Mouse (Mus musculus): ENCODE results near the gene Ankib1. TPM values are rescaled to one million over a fixed set of nuclear protein-coding genes. Genes with fewer than 3 reads are reported as not detected.
"Not testable (repeated sequence)": the region's sequence is repeated elsewhere in the genome, so short reads cannot be mapped to it uniquely, and the experiment has no call there.

Ankib1 gene
- total RNA-seq, 4 experiments from 2014 or later: 19.1 to 25.8 (median 23.2) TPM

DNA sequence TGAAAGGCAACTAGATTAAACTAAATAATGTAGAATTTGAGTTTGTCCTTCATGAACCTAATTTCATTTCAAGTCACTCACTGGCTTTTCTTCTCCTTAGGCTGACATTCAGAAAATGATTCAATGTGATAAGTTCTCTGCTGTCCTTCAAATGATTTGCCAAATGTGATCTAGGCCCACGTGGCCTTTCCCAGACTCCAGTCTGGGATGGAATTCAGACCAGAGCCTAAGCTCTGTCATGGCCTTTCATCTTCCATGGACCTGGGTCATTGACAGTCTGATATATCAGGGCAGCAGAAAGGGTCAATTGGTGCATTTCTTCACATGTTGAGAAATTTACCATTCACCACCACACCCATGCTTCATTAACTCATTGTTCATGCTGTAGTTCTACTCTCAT lies 77.2 kb downstream of the Ankib1 start:
- DNase-seq (ENCODE audit: low spot score): no peak

GRCm38 (mm10) chr5:3723415-3723814 lies 79.3 kb downstream of the Ankib1 start:
- no peak for DNase-seq (ENCODE audit: low spot score)

DNA sequence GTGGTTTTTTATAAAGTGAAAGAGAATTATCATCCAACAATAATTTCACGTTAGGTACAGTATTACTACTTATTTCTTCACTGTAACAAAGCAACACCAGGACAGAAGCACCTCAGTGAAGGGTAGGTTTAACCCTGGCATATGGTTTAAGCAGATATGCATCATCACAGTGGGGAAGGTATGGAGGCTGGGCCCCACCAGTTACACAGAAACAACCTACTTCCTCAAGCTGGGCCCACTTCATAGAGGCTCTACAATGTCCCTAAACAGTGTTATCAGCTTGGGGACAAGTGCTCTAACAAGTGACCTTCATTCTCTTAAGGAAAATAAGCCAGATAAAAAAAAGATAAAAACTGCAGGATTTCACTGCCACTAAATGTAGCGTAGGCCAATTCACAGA lies 79.9 kb downstream of the Ankib1 start:
- DNase-seq (ENCODE audit: low spot score): no peak

- no peak for DNase-seq (ENCODE audit: low spot score)
Measured at GRCm38 (mm10) chr5:3719371-3719770, 83.4 kb downstream of the Ankib1 start.

DNA sequence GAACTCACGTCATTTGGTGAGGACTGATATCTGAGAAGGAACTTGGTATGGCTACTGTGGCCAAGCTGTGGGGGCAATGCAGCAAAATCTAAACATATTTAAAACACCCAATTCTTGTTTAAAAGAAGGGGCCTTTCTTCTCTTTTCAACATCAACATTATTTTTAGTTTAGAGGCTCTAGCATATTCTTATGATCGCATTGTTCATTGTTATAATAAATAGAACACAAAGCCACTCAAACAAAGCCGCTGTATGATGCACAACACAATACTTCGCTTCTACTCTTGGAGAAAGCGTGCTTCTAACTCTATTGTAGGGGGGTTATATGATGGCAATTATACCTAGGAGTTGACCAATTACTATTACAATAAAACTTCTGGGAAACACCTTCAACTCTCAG lies 86.9 kb downstream of the Ankib1 start:
- DNase-seq (ENCODE audit: low spot score): no peak

- no peak for DNase-seq (ENCODE audit: low spot score)
Measured at GRCm38 (mm10) chr5:3702180-3702579, 100.5 kb downstream of the Ankib1 start.

DNA sequence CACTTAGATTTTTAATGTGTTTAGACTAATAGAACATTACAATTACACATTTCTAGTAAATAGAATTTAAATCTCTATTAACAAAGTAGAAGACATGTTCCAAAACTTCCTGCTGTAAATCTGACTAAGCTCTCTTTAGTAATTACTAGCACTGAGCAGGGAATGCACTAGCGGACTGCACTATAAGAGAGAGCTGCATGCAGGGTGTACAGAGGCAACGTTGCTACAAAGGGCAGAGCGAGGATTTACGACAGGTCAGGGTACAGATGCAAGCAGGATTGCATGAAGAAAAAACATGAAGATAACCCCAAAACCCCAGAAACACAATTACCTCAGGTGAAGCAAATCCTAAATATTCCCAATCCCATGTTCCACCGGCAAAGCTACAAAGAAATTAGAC lies 102.7 kb downstream of the Ankib1 start:
- DNase-seq (ENCODE audit: low spot score): no peak

DNA sequence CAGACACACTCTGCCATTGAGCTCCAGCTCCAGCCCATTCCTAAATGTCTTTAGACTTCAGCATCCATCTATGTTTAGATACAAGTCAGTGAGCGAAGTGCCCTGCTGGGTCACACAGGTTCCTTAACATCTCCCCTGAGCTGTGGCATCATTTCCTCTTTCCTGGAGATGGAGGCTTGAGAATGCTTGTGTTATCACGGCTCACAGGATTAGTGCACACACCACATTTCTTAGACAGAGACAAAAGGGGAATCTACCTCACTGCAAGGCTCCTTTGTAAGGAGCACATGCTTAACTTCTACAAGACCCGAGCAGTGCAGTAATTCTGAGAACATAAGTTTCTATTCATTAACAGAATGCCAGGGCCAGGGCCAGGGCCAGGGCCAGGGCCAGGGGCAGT lies 106.7 kb downstream of the Ankib1 start:
- no peak for DNase-seq (ENCODE audit: low spot score)

DNA sequence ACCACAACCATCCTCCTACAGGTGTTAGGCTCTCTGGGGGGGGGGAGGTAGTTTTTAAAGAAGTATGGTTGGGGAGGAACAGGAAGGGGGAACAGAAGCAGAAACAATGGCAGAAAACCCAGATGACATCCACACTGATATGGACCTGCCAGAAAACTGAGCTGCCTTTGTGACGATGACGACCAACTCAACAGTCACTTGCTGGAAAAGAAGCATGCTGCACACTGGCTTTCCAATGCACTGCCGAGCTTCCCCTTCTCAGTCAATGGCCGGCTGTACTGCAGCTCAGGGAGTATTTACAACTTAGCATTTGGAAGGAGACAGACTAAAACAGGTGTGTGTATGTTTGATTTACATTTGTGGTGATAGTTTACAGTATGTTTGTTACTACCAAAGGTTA lies 107.5 kb downstream of the Ankib1 start:
- no peak for DNase-seq (ENCODE audit: low spot score)

DNA sequence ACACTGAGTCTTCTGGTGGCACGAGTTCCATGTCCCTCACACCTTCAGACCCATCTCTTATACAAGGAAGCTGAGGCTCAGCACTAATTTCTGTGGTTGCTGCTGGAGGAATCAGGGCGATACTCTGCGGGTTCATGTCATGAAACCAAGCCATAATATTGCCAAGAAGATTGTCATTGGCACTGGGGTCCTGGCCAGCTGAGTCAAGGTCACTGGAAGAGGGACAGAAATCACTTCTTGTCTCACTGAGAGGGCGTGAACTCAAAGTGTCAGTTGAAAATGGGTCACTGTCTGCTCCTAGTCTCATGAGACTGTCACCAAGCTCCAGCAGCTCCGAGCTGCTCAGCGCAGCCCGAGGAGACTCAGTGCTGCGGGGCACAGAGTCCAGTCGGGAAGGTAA lies 109.8 kb downstream of the Ankib1 start:
- DNase-seq (ENCODE audit: low spot score): no peak

DNA sequence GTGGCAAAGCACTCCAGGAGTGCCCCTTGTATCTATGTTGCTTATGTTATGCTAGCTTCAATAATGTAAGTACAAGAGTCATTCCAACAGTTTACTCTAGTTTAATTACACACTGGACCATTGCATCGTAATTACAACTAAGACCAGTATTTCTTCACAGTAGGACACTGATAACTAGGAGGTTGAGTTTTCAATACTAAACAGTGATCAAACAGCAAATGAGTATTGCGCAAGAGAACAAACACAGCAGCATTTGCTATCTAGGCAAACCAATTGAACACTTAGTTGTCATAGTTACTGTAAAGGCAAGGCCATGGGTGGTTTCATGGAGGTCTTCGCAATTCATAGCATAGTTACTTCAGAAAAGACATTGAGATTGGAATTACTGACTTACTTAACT lies 111.4 kb downstream of the Ankib1 start:
- DNase-seq (ENCODE audit: low spot score): no peak

- DNase-seq (ENCODE audit: low spot score): no peak
Measured at GRCm38 (mm10) chr5:3688298-3688697, 114.4 kb downstream of the Ankib1 start.

GRCm38 (mm10) chr5:3669938-3670554 lies 132.7 kb downstream of the Ankib1 start:
- DNase-seq (ENCODE audit: low spot score): no peak

GRCm38 (mm10) chr5:3666585-3666984 lies 136.1 kb downstream of the Ankib1 start:
- DNase-seq (ENCODE audit: low spot score): no peak

- DNase-seq (ENCODE audit: low spot score): no peak
Measured at GRCm38 (mm10) chr5:3665225-3665624, 137.5 kb downstream of the Ankib1 start.

GRCm38 (mm10) chr5:3657085-3657484 lies 145.6 kb downstream of the Ankib1 start, which contains the start of gene Gatad1:
TSS of gene Gatad1 (minus strand) at chr5:3657185.
- no peak for DNase-seq (ENCODE audit: low spot score)

DNA sequence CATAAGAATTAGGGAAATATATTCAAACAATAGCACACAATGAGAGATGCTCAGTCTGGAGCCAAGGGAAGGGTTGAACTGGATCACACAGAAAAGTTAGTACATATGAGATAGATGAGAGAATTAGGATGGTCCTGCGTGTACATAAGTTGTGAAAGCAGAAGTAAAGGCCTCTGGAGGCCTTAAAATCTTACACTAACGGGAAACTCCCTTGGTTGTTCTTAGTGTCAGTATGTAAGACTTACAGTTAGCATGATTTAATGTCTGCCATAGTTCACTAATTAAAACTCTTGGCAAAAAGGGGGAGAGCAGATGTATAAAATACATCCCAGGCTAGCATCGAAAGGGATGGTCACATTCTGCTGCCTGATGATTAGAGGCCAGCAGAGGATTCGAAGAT lies 148.9 kb downstream of the Ankib1 start:
- no peak for DNase-seq (ENCODE audit: low spot score)

DNA sequence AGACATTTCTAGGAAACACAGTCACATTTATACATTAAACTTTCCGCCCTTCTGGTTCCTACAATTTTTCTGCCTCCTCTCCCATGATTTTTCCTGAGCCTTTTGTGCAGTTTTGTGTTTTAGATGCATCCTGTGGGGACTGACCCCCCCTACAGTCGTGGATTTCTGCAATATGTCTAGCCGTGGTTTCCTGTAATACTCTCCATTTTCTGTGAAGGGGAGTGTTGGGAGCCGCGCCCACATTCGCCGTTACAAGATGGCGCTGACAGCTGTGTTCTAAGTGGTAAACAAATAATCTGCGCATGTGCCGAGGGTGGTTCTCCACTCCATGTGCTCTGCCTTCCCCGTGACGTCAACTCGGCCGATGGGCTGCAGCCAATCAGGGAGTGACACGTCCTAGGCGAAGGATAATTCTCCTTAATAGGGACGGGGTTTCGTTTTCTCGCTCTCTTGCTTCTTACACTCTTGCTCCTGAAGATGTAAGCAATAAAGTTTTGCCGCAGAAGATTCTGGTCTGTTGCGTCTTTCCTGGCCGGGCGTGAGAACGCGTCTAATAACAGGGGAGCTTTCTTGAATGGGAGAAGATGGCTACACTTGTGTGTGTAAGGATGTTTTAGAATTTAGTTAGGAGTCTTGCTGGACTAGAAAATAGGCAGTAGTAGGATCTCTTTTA lies 149.7 kb downstream of the Ankib1 start:
- DNase-seq (ENCODE audit: low spot score): not testable (repeated sequence)

DNA sequence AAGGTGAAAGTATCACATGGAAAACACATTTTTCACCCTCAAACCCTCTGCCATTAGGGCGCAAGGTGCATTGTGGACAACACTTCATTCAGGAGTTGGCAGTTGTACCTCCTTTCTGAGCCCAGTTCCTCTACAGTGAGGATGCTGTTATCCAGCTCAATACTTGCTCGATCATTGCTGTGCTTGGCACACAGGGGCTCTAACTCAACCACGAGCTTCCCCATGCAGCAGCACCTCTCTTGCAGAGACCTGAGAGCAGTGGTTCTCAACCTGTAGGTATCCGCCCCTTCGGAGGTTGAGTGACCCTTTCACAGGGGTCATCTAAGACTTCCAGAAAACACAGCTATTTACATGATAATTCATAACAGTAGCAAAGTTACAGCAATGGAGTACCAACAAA lies 151.1 kb downstream of the Ankib1 start:
- DNase-seq (ENCODE audit: low spot score): no peak

- DNase-seq (ENCODE audit: low spot score): no peak
Measured at GRCm38 (mm10) chr5:3650881-3651280, 151.8 kb downstream of the Ankib1 start, which contains the start of gene Tmbim7. TSS of gene Tmbim7 (plus strand) at chr5:3651181.

GRCm38 (mm10) chr5:3648849-3649210 lies 153.9 kb downstream of the Ankib1 start:
- no peak for DNase-seq (ENCODE audit: low spot score)

- DNase-seq (ENCODE audit: low spot score): no peak
Measured at GRCm38 (mm10) chr5:3648206-3648848, 154.4 kb downstream of the Ankib1 start.

- DNase-seq (ENCODE audit: low spot score): peak; percentile 87
Measured at GRCm38 (mm10) chr5:3647708-3648121, 155.0 kb downstream of the Ankib1 start.

Data from heart, adult 8-10 months (tissue).